Mouse (Mus musculus): ENCODE measurements at regions not wholly inside any gene's neighbourhood (a gene's known extent, or its start where the extent isn't known, plus 50 kb on each side); places are given as distances from the start of the nearest gene placed in this dataset.
A peak's percentile ranks its signal among the peaks of the same experiment; 100 is the strongest.

DNA sequence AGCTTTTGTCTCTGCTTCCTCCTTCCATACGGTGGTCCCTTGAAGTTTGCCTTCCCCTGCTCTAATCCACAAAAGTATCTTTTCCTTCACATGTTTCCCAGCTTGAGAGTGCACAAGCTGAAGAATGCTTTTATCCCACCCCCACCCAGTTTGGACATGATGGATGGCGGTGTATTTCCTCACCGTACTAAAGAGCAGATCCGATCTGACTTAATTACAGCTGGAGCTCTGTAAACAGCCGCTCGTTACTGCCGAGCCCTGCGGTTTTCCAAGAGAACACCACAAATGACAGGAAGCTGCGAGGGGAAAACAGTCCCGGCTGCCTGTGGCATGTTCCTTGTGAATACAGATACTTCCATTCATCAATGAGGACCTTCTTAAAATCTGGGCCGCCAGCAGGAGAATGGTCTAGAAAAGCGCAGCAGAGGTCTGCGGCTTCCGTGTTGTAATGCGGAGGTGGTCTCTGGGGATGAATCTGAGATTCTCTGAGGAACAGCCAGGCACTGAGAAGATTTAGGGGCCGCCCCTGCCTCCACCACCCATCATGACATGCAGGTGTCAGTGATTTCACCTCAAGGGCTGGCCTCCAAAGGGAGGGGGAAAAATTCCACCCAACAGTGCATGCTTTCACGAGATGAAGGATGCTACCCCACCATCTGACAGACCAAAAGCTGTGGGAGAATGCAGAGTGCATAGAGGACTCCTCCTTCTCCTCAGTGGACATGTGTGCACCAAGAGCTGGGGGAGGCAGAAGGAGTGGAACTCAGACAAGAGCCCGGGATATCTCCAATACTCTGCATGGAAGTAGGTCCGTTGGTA is 155.7 kb upstream of the Cd180 start:
- 0 out of 2 replicates have a peak, but pooled peaks have one; percentile 51 for ATAC-seq (ENCODE audit: low FRiP score, low read depth)
- 22% methylated on average over 19 of the region's 19 CpGs for WGBS
- Histone ChIP-seq H3K9ac (0 out of 2 replicates have a peak overlapping the region, but pooled peaks have one; percentile 13), H3K36me3 (no peaks in the 10 kb centered on the region), H3K4me1 (peaks cover 15% of the 10 kb centered on the region), H3K27ac (no peak overlapping the region), H3K27me3 (replicated peaks) (no peaks in the 10 kb centered on the region), H3K9me3 (no peaks in the 10 kb centered on the region), H3K4me3 (peak overlapping the region; percentile 10), H3K4me2 (replicated peaks) (peak overlapping the region; percentile 55)

DNA sequence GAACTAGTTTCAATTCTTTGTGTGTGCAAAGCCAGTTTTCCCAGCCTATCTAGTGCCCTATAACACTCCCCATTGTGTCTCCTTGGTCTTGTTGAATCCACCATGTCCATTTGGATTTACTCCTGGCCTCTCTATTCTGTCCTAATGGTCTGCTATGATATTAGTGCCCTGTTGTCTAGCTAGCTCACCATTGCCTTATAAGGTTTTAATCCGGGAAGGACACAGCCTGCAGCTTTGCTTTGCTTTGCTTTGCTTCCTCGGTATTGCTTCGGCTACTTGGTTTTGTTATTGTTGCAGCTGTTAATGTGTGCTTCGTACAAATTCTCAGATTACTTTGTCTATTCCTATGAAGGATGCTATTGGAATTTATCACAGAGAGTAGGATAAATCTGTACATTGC is 152.9 kb upstream of the Cd180 start:
- H3K27me3 ChIP-seq (replicated peaks) = no peaks in the 10 kb centered on the region
- no peak overlapping the region for H3K4me2 ChIP-seq (replicated peaks)
- peaks cover 29% of the 10 kb centered on the region for H3K4me1 ChIP-seq
- no peak for ATAC-seq (ENCODE audit: low FRiP score, low read depth)
- WGBS = 83% methylated on average over 4 of the region's 4 CpGs
- no peak overlapping the region for H3K27ac ChIP-seq
- H3K9ac ChIP-seq = no peak overlapping the region
- no peak overlapping the region for H3K4me3 ChIP-seq
- no peaks in the 10 kb centered on the region for H3K36me3 ChIP-seq
- no peaks in the 10 kb centered on the region for H3K9me3 ChIP-seq

DNA sequence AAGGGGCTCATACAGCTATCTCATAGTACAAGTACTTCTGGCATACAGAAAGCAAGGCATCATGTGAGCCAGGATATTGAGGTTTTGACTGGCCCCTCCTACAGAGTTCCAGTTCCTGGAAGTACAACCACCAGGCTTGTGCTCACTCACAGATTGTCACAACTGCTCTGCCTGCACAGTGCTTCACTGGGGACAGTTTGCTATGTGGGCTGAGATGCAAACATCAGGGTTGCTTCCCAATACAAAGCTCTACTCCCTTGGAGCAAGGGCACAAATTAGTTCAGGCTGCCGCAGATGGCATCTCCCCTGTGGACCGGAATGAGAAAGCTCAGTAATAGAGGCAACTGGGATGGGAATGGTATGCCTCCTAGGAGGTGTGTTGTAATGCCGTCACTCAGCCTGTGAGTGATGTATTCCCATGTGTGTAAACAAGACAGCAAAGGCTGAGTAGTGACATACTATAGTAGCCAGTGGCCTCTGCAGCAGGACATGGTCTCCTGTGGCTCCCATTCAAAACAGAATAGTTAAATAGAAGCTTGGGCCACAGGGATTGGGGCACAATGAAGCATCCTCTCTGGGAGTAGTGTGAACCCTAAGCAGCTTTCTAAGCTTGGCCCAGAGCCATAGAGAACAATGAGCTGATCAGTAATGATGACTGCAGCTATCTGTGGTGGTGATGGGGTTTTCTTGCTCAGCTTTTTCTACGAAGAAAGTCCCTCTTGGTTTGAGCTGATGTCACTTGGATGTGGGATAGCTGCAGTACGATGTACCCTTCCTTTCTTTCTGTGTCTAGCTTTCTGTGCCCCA is 148.8 kb upstream of the Cd180 start:
- Histone ChIP-seq H3K4me3 (no peak overlapping the region), H3K9ac (no peak overlapping the region), H3K36me3 (no peaks in the 10 kb centered on the region), H3K4me2 (replicated peaks) (no peak overlapping the region), H3K9me3 (no peaks in the 10 kb centered on the region), H3K27me3 (replicated peaks) (no peaks in the 10 kb centered on the region), H3K27ac (no peak overlapping the region), H3K4me1 (peaks cover 32% of the 10 kb centered on the region)
- ATAC-seq (ENCODE audit: low FRiP score, low read depth) = peak; percentile 85
- 37% methylated on average over 5 of the region's 5 CpGs for WGBS

DNA sequence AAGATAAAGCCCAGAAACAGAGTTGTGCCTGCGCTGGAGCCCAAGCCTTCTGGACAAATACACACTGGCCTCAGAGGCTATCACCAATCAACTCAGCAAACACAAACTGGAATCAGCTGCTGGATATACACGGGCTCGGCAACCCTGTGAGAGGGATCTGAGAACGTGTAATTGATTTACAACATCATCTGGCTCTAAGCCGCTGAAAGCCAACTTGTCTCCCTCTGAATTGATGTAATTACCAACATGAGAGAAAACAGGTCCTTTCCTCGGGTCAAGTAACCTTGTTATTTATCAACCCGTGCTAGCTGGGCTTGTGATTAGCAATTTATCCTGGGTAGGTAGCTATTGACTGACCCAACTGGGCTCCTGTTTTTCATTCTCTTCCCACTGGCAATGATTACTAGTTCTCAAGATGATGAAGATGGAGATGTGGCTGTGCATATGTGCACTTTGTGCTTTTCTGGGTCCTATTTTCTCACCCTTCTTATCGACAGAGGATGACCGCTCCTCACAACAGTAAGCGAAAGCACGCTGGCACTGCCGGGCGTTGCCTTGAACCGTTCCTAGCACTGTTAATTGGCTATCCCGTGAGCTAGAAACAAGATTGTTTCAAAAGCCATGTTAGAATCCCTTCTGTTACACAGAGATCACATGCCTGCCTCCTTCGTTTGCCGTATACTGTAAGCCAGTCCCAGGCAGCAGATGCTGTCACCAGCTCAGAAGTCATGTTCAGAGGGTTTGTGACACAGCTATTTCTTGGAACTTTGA is 147.3 kb upstream of the Cd180 start:
- Histone ChIP-seq H3K36me3 (no peaks in the 10 kb centered on the region), H3K27me3 (replicated peaks) (no peaks in the 10 kb centered on the region), H3K4me2 (replicated peaks) (no peak overlapping the region), H3K4me1 (peaks cover 32% of the 10 kb centered on the region), H3K4me3 (no peak overlapping the region), H3K9me3 (no peaks in the 10 kb centered on the region), H3K9ac (no peak overlapping the region), H3K27ac (no peak overlapping the region)
- 0 out of 2 replicates have a peak, but pooled peaks have one; percentile 30 for ATAC-seq (ENCODE audit: low FRiP score, low read depth)
- 43% methylated on average over 17 of the region's 17 CpGs for WGBS

DNA sequence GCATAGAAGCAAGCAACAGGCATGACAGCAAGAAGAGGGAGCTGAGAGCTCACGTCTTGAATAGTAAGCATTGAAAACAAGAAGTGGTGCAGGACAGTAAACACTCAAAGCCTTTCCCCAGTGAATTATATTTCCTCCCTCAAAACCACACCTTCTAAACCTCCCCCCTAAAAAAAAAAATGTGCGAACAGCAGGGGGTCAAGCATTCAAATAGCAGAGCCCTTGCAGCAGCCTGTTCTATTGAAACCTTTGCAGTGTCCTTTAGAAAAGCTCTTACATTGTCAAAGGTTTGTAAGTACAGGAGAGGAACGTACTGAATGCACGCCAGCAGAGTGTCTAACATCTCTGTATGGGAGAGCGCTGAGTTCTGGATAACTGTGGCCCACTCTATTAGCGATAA is 145.1 kb upstream of the Cd180 start:
- H3K9me3 ChIP-seq = no peaks in the 10 kb centered on the region
- 35% methylated on average over 6 of the region's 6 CpGs for WGBS
- H3K27me3 ChIP-seq (replicated peaks) = no peaks in the 10 kb centered on the region
- H3K36me3 ChIP-seq = no peaks in the 10 kb centered on the region
- no peak overlapping the region for H3K4me2 ChIP-seq (replicated peaks)
- no peak for ATAC-seq (ENCODE audit: low FRiP score, low read depth)
- H3K4me1 ChIP-seq = peaks cover 32% of the 10 kb centered on the region
- no peak overlapping the region for H3K4me3 ChIP-seq
- H3K27ac ChIP-seq = no peak overlapping the region
- no peak overlapping the region for H3K9ac ChIP-seq

DNA sequence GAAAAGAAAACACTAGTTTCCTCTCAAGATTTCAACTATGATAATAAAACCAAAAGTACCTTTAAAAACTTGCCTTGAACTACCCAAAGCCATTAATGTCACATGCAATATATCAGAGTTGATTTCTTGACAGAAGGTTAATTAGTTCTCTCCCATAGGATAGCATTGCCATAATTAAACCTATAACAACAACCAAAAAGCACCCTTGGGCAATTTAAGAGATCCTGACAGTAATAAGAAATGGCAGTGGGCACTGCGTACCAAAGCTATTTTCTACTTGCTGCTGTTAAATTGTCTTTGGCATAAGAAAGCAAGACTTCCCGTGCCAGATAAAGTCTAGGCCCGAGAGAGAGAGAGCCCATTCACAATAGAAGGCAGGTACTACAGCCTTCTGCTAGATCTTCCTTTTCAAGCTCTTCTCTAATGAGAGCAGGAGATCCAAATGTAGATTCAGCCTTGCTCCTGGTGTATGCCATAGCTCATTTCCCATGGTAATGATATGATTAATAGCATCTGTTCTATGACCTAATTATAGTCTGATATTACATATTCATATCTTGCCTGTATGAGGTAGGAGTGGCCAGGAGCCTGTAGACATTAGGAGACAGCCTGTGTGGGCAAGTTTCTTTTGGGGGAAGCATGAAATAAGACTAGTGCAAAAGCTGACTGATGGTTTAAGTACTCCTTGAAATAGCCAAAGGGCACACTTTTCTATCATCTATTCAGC is 126.3 kb upstream of the Cd180 start:
- Histone ChIP-seq H3K9ac (no peak overlapping the region), H3K4me2 (replicated peaks) (no peak overlapping the region), H3K27me3 (replicated peaks) (no peaks in the 10 kb centered on the region), H3K36me3 (no peaks in the 10 kb centered on the region), H3K4me1 (no peaks in the 10 kb centered on the region), H3K4me3 (no peak overlapping the region), H3K9me3 (no peaks in the 10 kb centered on the region), H3K27ac (no peak overlapping the region)
- ATAC-seq (ENCODE audit: low FRiP score, low read depth) = no peak
- 72% methylated on average over 3 of the region's 3 CpGs for WGBS

DNA sequence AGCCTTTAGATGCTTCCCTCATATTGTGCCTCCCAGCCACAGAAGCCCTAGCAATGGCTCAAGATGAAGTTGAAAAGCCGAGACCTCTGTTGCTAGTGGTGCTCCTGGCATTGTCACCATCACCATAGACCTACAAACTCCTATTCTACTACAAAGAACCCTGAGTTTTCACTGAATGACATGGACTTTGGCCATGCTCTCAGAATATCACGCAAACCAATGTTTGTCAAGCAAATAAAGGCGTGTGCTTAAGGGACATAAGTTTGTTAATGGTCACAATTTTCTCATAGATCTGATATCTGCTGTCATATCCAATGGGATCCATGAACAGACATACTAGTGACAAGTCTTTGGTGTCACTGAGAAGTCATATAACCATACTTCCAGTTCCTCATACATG is 123.8 kb upstream of the Cd180 start:
- no peak overlapping the region for H3K4me3 ChIP-seq
- ATAC-seq (ENCODE audit: low FRiP score, low read depth) = no peak
- 92% methylated on average over 3 of the region's 3 CpGs for WGBS
- no peaks in the 10 kb centered on the region for H3K36me3 ChIP-seq
- H3K4me2 ChIP-seq (replicated peaks) = no peak overlapping the region
- H3K9ac ChIP-seq = no peak overlapping the region
- no peaks in the 10 kb centered on the region for H3K27me3 ChIP-seq (replicated peaks)
- no peaks in the 10 kb centered on the region for H3K4me1 ChIP-seq
- no peaks in the 10 kb centered on the region for H3K9me3 ChIP-seq
- H3K27ac ChIP-seq = no peak overlapping the region

DNA sequence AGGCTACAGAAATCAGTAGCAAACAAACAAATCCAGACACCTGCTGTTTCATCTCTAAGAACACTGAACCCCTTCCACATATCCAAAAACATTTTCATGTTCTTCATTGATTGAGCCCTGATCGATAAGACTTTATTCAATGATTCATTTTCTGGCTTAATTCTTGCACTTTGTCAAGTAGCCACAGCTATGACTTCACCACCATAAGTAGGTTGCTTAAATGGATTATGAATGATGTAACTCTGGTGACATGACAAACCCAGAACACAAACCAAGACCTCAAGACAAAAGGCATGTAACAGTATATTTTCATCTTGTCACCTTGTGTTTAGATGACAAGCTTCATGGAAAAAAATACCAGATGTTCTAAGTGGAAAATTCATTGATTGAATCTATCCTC is 123.1 kb upstream of the Cd180 start:
- no peak overlapping the region for H3K27ac ChIP-seq
- WGBS = 84% methylated on average over 1 of the region's 1 CpGs

DNA sequence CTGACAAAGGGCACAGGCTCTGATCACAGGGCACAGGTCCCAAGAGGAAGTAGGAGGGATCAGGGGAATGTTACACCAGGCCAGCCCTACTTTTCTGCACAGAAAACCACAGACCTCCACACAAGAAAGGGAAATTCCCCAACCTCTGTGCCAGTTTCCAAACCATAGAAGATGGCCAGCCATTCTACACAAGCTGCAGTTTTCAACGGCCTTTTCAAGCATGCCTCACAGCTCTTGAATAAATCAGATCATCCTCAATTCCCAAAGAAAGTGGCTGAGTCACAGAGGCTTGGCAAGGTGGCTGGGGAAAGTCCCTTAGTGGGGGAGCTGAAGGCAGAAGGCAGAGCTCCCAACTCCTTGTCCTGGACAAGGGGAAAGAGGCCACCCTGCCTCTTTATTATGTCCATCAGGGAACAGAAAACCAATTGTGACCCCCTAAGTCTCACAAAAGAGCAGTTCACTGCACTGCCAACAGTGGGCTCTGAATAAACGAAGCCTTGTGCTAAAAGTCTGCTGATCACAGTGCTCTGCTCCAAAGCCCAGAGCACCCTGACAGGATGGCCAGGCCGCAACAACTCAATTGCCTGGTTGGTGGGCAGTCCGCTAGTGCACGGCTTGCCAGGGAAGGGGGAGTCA is 120.0 kb upstream of the Cd180 start:
- no peaks in the 10 kb centered on the region for H3K9me3 ChIP-seq
- H3K36me3 ChIP-seq = no peaks in the 10 kb centered on the region
- ATAC-seq (ENCODE audit: low FRiP score, low read depth) = no peak
- WGBS = 53% methylated on average over 5 of the region's 5 CpGs
- no peak overlapping the region for H3K4me2 ChIP-seq (replicated peaks)
- H3K27me3 ChIP-seq (replicated peaks) = no peaks in the 10 kb centered on the region
- H3K27ac ChIP-seq = no peak overlapping the region
- H3K4me3 ChIP-seq = no peak overlapping the region
- no peaks in the 10 kb centered on the region for H3K4me1 ChIP-seq
- no peak overlapping the region for H3K9ac ChIP-seq

More for the DNA sequence above, 123.1 kb upstream of the Cd180 start:
- Histone ChIP-seq H3K36me3 (no peaks in the 10 kb centered on the region), H3K4me2 (replicated peaks) (no peak overlapping the region), H3K4me3 (no peak overlapping the region), H3K4me1 (no peaks in the 10 kb centered on the region), H3K9ac (no peak overlapping the region), H3K27me3 (replicated peaks) (no peaks in the 10 kb centered on the region), H3K9me3 (no peaks in the 10 kb centered on the region)
- ATAC-seq (ENCODE audit: low FRiP score, low read depth) = no peak

DNA sequence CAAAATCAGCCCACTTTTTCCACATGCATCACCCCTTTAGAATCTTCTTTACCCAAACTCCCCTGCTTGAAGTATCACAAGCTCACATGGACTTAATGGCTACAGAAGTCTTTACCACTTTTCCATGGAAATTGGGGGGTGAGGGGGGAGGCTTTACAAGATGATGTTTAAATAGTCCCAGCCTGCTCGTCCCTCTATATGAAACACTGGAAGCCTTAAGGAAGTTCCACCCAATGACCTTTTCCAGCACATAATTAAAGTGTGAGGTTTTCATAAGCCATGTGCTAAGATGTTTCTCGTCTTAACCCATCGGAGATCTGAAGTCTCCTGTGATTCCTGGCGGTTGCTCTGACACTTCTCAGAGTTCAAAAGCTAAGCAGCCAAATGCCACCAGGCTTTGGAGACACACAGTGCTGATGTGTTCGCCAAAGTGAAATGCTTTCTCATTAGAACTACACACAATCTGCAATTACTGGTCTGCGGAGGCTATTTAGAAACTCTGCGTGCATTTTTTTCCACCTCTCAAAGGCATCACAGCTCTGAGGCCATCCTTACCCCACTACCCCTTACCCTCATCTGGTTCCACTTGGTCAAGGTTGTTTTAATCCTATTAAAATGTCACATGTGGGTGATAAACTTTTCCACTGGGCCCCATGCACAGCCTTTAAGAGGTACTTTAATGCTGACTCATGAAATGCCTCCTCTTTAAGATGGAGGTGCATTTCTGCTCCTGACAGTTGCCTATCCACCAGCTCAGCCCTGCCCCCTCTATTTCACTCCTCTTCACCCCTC is 116.3 kb upstream of the Cd180 start:
- no peak for ATAC-seq (ENCODE audit: low FRiP score, low read depth)
- H3K4me3 ChIP-seq = no peak overlapping the region
- no peaks in the 10 kb centered on the region for H3K36me3 ChIP-seq
- H3K4me2 ChIP-seq (replicated peaks) = no peak overlapping the region
- H3K9me3 ChIP-seq = no peaks in the 10 kb centered on the region
- no peaks in the 10 kb centered on the region for H3K4me1 ChIP-seq
- no peaks in the 10 kb centered on the region for H3K27me3 ChIP-seq (replicated peaks)
- WGBS = 75% methylated on average over 7 of the region's 7 CpGs
- H3K9ac ChIP-seq = no peak overlapping the region
- no peak overlapping the region for H3K27ac ChIP-seq

DNA sequence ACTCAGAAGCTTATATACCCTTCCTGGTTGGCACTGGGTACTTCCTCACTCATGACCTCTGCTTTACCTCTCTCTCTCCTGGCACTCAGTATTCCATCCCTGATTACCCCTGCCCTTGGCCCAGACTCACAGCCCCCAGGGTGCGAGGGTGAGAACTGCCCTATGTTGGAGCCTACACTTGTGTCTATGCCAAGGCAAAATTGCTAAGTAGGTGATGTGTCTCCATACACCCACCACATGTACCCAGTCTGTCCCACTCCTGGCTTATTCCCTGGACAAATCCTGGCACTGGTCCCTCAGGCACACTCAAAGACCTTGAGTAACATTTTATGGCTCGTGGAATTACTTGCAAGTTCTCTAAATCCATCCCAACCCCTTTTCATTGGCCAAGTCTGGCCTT is 114.5 kb upstream of the Cd180 start:
- H3K4me3 ChIP-seq = no peak overlapping the region
- no peaks in the 10 kb centered on the region for H3K4me1 ChIP-seq
- no peaks in the 10 kb centered on the region for H3K27me3 ChIP-seq (replicated peaks)
- WGBS = 85% methylated on average over 2 of the region's 2 CpGs
- no peak overlapping the region for H3K4me2 ChIP-seq (replicated peaks)
- H3K9me3 ChIP-seq = no peaks in the 10 kb centered on the region
- ATAC-seq (ENCODE audit: low FRiP score, low read depth) = no peak
- H3K9ac ChIP-seq = no peak overlapping the region
- no peak overlapping the region for H3K27ac ChIP-seq
- H3K36me3 ChIP-seq = no peaks in the 10 kb centered on the region
